Mouse (Mus musculus) stomach, embryonic 14.5 days (tissue): ENCODE results near the gene Sh3bp5. TPM values are rescaled to one million over a fixed set of nuclear protein-coding genes. Genes with fewer than 3 reads are reported as not detected.

Experiments used
- ATAC-seq: fragments of 200-750 bp; cut with Nextera tagmentation; 2 replicates; pipeline ENCODE4 v1.8.0; 2017; ENCODE audit warnings: low read depth, moderate TSS enrichment; ENCODE audit not compliant: insufficient number of reproducible peaks, insufficient read depth, low FRiP score
- H3K27ac ChIP-seq: fragments of 300-500 bp; sonication (generic); 2 replicates; pipeline ENCODE4 v1.5.1; 2014; ENCODE audit warnings: mild to moderate bottlenecking, low read length, moderate library complexity, mixed read lengths
- H3K27me3 ChIP-seq: fragments of 300-500 bp; sonication (generic); 2 replicates; pipeline ENCODE4 v1.6.1; 2014; ENCODE audit warnings: low read length, control low read depth, mixed read lengths; ENCODE audit not compliant: control insufficient read depth, insufficient read depth
- H3K36me3 ChIP-seq: fragments of 300-500 bp; sonication (generic); 2 replicates; pipeline ENCODE4 v1.6.1; 2014; ENCODE audit warnings: mild to moderate bottlenecking, control low read depth, low read length, moderate library complexity, mixed read lengths; ENCODE audit not compliant: control insufficient read depth, insufficient read depth
- H3K4me1 ChIP-seq: fragments of 300-500 bp; sonication (generic); 2 replicates; pipeline ENCODE4 v1.6.1; 2014; ENCODE audit warnings: low read length, control low read depth, mixed read lengths; ENCODE audit not compliant: control insufficient read depth, insufficient read depth
- H3K4me2 ChIP-seq: fragments of 300-500 bp; sonication (generic); replicated peaks from 2 replicates; pipeline ENCODE4 v1.6.1; 2014; ENCODE audit warnings: low read depth, low read length, control low read depth
- H3K4me3 ChIP-seq: fragments of 300-500 bp; sonication (generic); 2 replicates; pipeline ENCODE4 v1.5.1; 2014; ENCODE audit warnings: low read depth, low read length, control low read depth
- H3K9ac ChIP-seq: fragments of 300-500 bp; sonication (generic); replicated peaks from 2 replicates; pipeline ENCODE4 v1.6.1; 2014; ENCODE audit warnings: low read depth, mild to moderate bottlenecking, control low read depth, low read length, moderate library complexity, mixed read lengths
- H3K9me3 ChIP-seq: fragments of 300-500 bp; sonication (generic); 2 replicates; pipeline ENCODE4 v1.6.1; 2016; ENCODE audit warnings: low read depth, low read length, control low read depth; ENCODE audit not compliant: control insufficient read depth
- WGBS: fragments of 180-500 bp; shearing (Covaris S2); extraction: QIAGEN DNeasy Blood & Tissue Kit; methylation state at CpG from one replicate; pipeline ENCODE4 v1.1.7; 2014; 5-methylcytosine and 5-hydroxymethylcytosine counted together
- polyA plus RNA-seq: library from polyadenylated mRNA; unstranded; fragments of >200 nt; fragmentation: Nextera tagmentation; extraction: Ambion mirVana; gene quantifications from 2 replicates; pipeline ENCODE4 v1.2.1, GENCODE M21; 2014

Gene Sh3bp5
- polyA plus RNA-seq, 1 experiment from 2014 or later = 8.9 TPM

GRCm38 (mm10) chr14:31410123-31410724 is 25.7 kb downstream of the Sh3bp5 start:
- ATAC-seq = no peak
- H3K4me2 ChIP-seq = no peak overlapping the region
- no peaks in the 10 kb centered on the region for H3K36me3 ChIP-seq
- H3K4me1 ChIP-seq = no peaks in the 10 kb centered on the region; the same call in 1 of the 2 replicates
- no peak overlapping the region for H3K4me3 ChIP-seq
- H3K9ac ChIP-seq = no peak overlapping the region
- H3K9me3 ChIP-seq = no peaks in the 10 kb centered on the region
- 82% methylated on average over 9 of the region's 9 CpGs for WGBS
- no peak overlapping the region for H3K27ac ChIP-seq
- H3K27me3 ChIP-seq = no peaks in the 10 kb centered on the region

- ATAC-seq = no peak
- H3K9ac ChIP-seq = no peak overlapping the region
- H3K4me3 ChIP-seq = no peak overlapping the region
- no peak overlapping the region for H3K27ac ChIP-seq
- no peaks in the 10 kb centered on the region for H3K27me3 ChIP-seq
- WGBS = 61% methylated on average over 8 of the region's 8 CpGs
- no peaks in the 10 kb centered on the region for H3K36me3 ChIP-seq
- peaks cover 3% of the 10 kb centered on the region; the same call in 1 of the 2 replicates for H3K4me1 ChIP-seq
- H3K4me2 ChIP-seq = no peak overlapping the region
- H3K9me3 ChIP-seq = no peaks in the 10 kb centered on the region
Measured at GRCm38 (mm10) chr14:31408666-31409065, 27.2 kb downstream of the Sh3bp5 start.

- peaks cover 6% of the 10 kb centered on the region; the same call in 1 of the 2 replicates for H3K4me1 ChIP-seq
- no peak for ATAC-seq
- H3K27ac ChIP-seq = no peak overlapping the region
- no peak overlapping the region for H3K9ac ChIP-seq
- H3K36me3 ChIP-seq = no peaks in the 10 kb centered on the region
- no peaks in the 10 kb centered on the region for H3K9me3 ChIP-seq
- 51% methylated on average over 6 of the region's 6 CpGs for WGBS
- no peak overlapping the region for H3K4me2 ChIP-seq
- H3K4me3 ChIP-seq = no peak overlapping the region
- H3K27me3 ChIP-seq = no peaks in the 10 kb centered on the region
Measured at GRCm38 (mm10) chr14:31407911-31408604, 27.8 kb downstream of the Sh3bp5 start.

GRCm38 (mm10) chr14:31407208-31407607 is 28.7 kb downstream of the Sh3bp5 start:
- Histone ChIP-seq H3K9ac (no peak overlapping the region), H3K27ac (no peak overlapping the region), H3K9me3 (no peaks in the 10 kb centered on the region), H3K27me3 (no peaks in the 10 kb centered on the region), H3K4me1 (peaks cover 6% of the 10 kb centered on the region; the same call in 1 of the 2 replicates), H3K36me3 (no peaks in the 10 kb centered on the region), H3K4me2 (no peak overlapping the region), H3K4me3 (no peak overlapping the region)
- no peak for ATAC-seq
- 55% methylated on average over 15 of the region's 15 CpGs for WGBS

GRCm38 (mm10) chr14:31406154-31406810 is 29.6 kb downstream of the Sh3bp5 start:
- Histone ChIP-seq H3K4me2 (no peak overlapping the region), H3K36me3 (no peaks in the 10 kb centered on the region), H3K9ac (no peak overlapping the region), H3K4me1 (peaks cover 6% of the 10 kb centered on the region; the same call in 1 of the 2 replicates), H3K27me3 (no peaks in the 10 kb centered on the region), H3K4me3 (no peak overlapping the region), H3K27ac (no peak overlapping the region), H3K9me3 (no peaks in the 10 kb centered on the region)
- ATAC-seq = no peak
- WGBS = 87% methylated on average over 12 of the region's 12 CpGs

- Histone ChIP-seq H3K4me1 (peaks cover 6% of the 10 kb centered on the region; the same call in 1 of the 2 replicates), H3K36me3 (no peaks in the 10 kb centered on the region), H3K4me2 (no peak overlapping the region), H3K9me3 (no peaks in the 10 kb centered on the region), H3K4me3 (no peak overlapping the region), H3K27me3 (no peaks in the 10 kb centered on the region), H3K9ac (no peak overlapping the region), H3K27ac (no peak overlapping the region)
- no peak for ATAC-seq
- WGBS = 90% methylated on average over 6 of the region's 6 CpGs
Measured at GRCm38 (mm10) chr14:31405652-31406051, 30.2 kb downstream of the Sh3bp5 start.

GRCm38 (mm10) chr14:31404663-31405062 is 31.2 kb downstream of the Sh3bp5 start:
- no peaks in the 10 kb centered on the region for H3K27me3 ChIP-seq
- WGBS = 91% methylated on average over 4 of the region's 4 CpGs
- peaks cover 6% of the 10 kb centered on the region; the same call in 1 of the 2 replicates for H3K4me1 ChIP-seq
- no peak overlapping the region for H3K27ac ChIP-seq
- H3K9ac ChIP-seq = no peak overlapping the region
- no peak for ATAC-seq
- H3K4me3 ChIP-seq = no peak overlapping the region
- no peak overlapping the region for H3K4me2 ChIP-seq
- no peaks in the 10 kb centered on the region for H3K36me3 ChIP-seq
- H3K9me3 ChIP-seq = no peaks in the 10 kb centered on the region

- no peaks in the 10 kb centered on the region for H3K9me3 ChIP-seq
- 45% methylated on average over 8 of the region's 8 CpGs for WGBS
- peak; percentile 51; the same call in 1 of the 2 replicates for ATAC-seq
- no peaks in the 10 kb centered on the region for H3K36me3 ChIP-seq
- no peak overlapping the region for H3K9ac ChIP-seq
- H3K27ac ChIP-seq = no peak overlapping the region
- H3K4me2 ChIP-seq = no peak overlapping the region
- no peaks in the 10 kb centered on the region for H3K27me3 ChIP-seq
- H3K4me1 ChIP-seq = peaks cover 6% of the 10 kb centered on the region; the same call in 1 of the 2 replicates
- no peak overlapping the region for H3K4me3 ChIP-seq
Measured at GRCm38 (mm10) chr14:31403995-31404394, 31.9 kb downstream of the Sh3bp5 start.
